Mouse (Mus musculus): ENCODE results near the gene Mvp.

The Mvp gene

DNA sequence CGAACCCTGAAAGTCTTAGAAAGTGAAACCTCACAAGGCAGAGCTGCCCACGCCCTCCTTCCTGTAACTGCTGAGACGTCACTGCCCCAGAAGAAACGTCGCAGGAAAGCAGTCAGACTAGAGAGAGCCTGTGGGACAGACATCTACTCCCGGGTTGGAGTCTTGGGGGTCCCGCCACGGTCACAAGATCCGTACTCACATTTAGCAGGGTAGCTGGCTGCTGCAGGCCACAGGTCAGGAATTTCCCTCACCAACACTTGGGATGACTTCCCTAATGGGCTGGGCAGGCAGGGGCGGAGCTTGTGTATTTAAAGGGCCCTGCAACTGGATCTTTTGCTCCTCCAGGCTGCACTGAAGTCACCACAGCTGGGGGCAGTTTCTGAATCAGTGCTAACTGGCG, at the start of gene Mvp:
Gene Mvp, minus strand, starts transcription at position 302 of the 400 bp plus-strand sequence.
- 49% methylated on average over 11 of the region's 11 CpGs for WGBS

DNA sequence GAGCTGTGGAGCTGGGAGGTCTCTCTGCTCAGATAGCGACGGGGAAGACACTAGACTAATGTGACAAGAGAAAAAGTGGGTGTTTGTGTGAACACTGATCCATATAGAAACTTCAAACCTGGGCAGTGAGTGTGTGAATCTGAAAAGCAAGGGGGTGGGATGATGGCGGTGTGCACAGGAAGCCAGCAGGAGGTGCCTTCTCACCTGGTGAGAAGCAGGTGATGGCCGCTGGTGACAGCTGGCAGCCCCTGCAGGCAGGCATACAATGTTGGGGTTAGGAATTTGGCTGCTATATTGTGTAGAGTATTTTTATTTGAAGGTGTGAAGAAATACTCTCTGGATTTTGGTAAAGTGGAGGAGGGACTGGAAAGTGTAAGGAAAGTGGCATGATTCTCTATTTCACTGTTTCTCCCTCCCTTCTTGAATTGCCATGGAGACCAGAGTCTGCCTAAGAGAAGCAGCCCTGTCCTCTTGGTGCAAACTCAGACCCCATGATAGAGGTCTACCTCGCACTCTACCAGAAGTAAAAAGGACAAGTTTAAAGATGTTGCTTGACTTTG, 40.7 kb upstream of the Mvp start:
- 44% methylated on average over 5 of the region's 5 CpGs for WGBS

- under 1% methylated on average over 53 of the region's 53 CpGs for WGBS
These were observed 27.6 kb upstream of the Mvp start, which contains the start of gene Kif22 for GRCm38 (mm10) chr7:127041851-127042672. Gene Kif22, minus strand, starts transcription at chr7:127042471.

- WGBS = 78% methylated on average over 1 of the region's 1 CpGs
These were observed 16.8 kb upstream of the Mvp start for GRCm38 (mm10) chr7:127031244-127031643.

DNA sequence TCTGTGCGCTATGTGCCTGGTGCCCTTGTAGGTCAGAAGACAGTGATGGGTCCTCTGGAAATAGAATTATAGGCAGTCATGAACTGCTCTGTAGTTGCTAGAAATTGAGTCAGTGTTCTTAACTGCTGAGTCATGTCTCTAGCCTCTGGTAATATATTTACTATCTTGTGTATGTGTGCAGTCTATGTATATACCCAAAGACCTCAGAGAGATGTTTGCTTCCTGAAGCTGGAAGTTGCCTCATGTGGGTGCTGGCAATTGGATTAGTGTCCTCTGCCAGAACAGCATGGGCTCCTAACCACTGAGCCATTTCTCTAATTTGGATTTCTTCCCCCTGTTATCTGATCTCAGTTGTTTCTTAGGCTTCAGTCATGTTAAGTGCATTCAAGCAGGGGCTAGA, 15.8 kb upstream of the Mvp start:
- 64% methylated on average over 1 of the region's 1 CpGs for WGBS

- WGBS = 30% methylated on average over 8 of the region's 8 CpGs
These were observed 13.5 kb upstream of the Mvp start for GRCm38 (mm10) chr7:127027885-127028284.

DNA sequence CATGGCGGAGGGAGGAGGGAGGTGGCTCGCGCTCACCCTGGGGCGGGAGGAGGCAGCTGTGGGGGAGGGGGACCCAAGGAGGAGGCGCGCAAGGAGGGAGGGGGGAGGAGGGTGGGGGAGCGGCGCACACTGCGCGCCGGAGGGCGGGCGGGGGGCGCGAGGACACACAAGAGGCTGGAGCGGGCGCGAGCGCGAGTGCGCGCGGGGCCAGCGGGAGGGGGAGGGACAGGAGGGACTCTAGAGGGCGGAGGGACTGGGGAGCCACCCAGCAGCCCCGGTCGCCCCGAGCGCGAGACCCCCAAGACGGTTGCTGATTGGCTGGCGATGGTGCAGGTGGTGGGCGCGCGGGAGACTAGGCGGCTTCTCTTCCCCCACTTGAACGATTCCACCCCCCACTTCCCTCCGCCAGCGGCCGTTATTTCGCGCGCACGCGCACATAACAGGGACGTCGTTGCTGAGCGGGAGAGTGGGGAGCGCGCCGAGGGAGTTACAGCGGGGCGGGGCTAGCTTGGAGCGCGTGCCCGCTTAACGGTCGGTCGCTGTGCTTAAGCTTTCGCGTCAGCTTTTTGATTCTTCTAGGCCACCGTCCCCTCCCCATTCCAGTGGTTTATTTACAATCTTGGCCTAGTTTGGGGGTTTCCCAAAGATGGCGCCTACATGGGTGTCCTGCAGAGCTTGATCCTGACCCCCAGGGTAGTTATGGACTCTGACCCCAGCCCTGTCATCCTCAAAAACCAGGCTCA, 12.7 kb upstream of the Mvp start, which contains the start of gene Maz:
Gene Maz, minus strand, starts transcription at position 54 of the 743 bp plus-strand sequence.
- 1% methylated on average over 53 of the region's 63 CpGs for WGBS

GRCm38 (mm10) chr7:127026616-127026983, 12.2 kb upstream of the Mvp start:
- WGBS = 2% methylated on average over 22 of the region's 48 CpGs

DNA sequence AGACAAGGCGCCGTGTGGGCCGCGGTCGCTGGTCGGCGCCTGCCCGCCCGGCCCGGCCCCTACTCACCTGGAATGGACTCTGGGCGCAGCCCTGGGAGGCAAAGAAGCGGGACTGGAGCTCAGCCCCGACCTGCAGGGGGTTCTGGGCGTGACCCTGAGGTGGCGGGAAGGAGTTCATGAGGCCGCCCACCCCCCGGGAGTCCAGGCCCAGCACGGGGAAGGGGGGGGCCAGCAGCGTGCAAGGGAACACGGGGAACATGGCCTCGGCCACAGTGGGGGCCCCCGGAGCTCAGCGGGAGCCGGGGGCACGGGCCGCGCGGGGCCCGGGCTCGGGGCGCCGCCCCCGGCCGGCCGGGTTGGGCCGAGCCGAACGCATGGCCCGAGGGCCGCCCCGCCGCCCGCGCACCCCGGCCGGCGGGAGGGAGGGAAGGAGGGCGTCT, 11.8 kb upstream of the Mvp start:
- WGBS = 1% methylated on average over 45 of the region's 48 CpGs

DNA sequence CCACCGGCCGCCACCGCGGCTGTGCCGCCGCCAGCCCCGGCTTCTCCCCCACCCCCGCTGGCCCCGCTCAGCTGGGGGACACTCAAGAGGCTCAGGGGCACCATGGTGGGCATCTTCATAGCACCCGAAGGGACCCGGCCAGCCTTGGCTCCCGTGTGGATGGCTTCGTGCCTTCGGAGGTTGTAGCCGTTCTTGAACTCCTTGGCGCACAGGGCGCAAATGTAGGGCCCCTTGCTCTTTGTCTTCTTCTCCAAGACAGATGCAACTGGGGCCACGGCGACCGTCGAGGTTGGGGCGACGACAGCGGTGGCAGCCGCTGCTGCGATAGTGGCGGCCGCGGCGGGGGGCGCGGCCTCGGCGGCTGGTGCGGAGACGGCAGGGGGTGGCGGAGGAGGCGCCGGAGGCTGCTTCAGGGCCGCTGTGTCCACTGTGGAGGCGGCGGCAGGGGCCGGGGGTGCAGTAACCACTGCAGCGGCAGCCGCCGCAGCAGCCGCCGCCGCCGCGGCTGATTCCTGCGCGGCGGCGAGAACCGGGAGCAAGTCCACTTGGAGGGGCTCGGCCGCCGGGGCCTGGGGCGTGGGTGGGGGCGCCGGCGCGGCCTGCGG, 11.2 kb upstream of the Mvp start:
- WGBS = under 1% methylated on average over 64 of the region's 65 CpGs

GRCm38 (mm10) chr7:127024755-127025555, 10.5 kb upstream of the Mvp start:
- 3% methylated on average over 30 of the region's 30 CpGs for WGBS

DNA sequence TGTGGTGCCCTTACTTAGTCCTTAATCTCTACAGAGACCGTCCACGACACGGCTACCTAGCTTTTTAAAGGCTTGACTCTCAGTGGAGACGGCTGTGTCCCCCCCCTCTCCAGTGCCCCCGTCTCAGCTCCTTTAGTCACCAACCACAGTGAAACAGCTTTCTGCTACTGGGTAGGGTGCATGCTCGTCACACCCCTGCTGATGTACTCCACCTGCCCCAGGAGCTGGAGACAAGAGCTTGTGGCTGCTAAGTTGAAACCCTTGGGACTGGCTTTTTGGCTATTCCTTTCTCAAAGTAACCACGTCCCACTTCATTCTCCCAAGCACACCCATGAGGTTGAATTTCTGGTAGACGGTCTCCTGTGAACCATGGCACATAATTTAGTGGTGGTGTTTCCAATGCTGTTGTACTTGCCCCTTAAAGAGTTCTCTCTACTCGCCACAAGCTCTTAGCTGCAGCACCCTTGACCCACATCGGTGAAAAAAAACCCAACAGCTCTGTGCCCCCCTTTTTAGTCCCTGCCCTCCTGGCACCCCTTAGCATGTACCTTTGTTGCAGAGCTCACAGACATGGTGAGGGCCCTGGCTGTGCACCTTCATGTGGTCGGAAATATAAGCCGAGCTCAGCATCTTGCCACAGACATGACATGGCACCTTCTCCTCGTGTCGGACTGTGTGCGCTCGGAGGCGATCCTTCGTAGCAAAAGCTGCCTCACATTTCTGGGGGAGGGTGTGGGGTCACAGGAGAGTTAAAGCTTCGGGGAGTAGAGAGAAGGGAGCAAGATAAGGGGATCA, 9.7 kb upstream of the Mvp start:
- whole genome bisulfite sequencing = 18% methylated on average over 19 of the region's 19 CpGs

DNA sequence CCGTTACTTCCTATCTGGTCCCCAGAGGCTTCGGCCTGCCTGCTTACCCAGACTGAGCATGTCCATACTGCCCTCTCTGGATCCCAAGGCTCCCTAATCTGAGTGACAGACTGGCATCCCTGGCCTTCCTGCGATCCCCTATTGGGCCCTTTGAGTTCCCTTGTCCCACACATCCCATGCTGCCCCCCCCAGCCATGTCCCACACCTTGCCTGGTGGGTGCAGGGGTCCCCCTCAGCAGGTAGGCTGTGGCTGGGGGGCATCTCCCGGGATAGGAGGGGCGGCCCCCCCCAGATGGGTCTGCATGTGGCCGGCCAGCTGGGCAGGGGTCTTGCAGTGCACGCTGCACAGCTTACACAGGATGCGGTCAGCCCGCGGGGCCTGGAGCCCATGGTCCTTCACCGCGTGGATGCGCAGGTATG, 8.9 kb upstream of the Mvp start:
- WGBS = 64% methylated on average over 13 of the region's 13 CpGs

GRCm38 (mm10) chr7:127022528-127023271, 8.3 kb upstream of the Mvp start:
- WGBS = 55% methylated on average over 7 of the region's 7 CpGs

DNA sequence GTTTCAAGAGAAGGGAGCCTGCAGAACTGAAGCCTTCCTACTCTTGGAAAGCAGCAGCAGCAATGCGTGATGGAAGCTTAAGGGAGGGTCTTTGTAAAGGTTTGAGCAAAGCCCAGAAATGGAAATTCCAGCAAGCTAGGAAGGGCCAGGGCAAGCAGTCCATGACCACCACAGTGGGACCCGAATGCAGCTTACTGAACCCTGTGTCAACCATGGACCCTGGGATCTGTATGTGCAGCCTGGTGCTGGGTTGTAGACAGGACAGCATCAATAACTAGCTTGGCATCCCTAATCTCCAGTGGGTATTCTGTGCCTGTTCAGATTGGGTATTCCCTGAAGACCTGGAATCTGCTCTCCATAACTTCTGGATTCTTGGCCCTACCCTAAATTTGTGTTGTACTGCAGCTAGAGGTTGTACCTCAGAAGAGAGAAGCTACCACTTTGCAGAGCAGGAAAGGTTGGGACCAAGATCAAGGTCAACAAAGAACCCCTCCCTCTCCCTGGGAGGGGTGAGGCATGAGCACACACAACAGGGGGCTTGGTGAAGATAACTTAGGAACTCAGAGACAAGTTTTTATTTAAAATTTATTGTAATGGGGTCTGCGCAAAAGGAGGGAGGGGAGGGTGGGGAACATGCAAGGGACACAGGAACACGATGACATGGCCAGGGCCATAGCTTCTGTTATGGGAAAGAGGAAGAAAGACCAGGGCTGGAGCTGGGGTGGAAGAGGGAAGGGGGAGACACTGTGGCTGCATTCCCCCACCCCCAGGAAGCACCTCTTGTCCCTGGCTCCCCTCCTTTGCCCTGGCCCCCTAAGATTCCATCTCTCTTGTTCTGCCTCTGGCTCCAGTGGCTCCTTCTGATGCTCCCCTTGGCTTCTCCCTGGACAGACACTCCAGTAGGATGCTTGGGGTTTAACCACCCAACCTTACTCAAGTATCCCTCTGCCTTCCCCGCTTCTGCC, 7.4 kb upstream of the Mvp start:
- WGBS = 52% methylated on average over 5 of the region's 5 CpGs

GRCm38 (mm10) chr7:127020901-127021562, 6.6 kb upstream of the Mvp start, which contains the start of the genes Gm42742 and Prrt2:
Gene Gm42742, minus strand, starts transcription at chr7:127021097.
Gene Prrt2, minus strand, starts transcription at chr7:127021211.
- WGBS = 3% methylated on average over 37 of the region's 37 CpGs

GRCm38 (mm10) chr7:127020491-127020890, 6.1 kb upstream of the Mvp start:
- WGBS = 19% methylated on average over 5 of the region's 5 CpGs

GRCm38 (mm10) chr7:127020031-127020430, 5.6 kb upstream of the Mvp start:
- 33% methylated on average over 3 of the region's 3 CpGs for WGBS
